Mouse (Mus musculus) heart, embryonic 15.5 days (tissue): Measurements from ENCODE around the gene Csrnp1. TPM values are rescaled to one million over a fixed set of nuclear protein-coding genes. Genes with fewer than 3 reads are reported as not detected.

Experiments
- ATAC-seq: fragments of 200-750 bp; cut with Nextera tagmentation; replicated peaks from 2 replicates; pipeline ENCODE4 v1.8.0; 2017; ENCODE audit warnings: low read depth, moderate TSS enrichment; ENCODE audit not compliant: insufficient number of reproducible peaks, insufficient read depth, low FRiP score
- H3K27ac ChIP-seq: fragments of 300-500 bp; sonication (generic); 2 replicates; pipeline ENCODE4 v1.5.1; 2015; ENCODE audit warnings: mild to moderate bottlenecking, inconsistent platforms
- H3K27me3 ChIP-seq: fragments of 300-500 bp; sonication (generic); 2 replicates; pipeline ENCODE4 v1.6.1; 2015; ENCODE audit warnings: inconsistent platforms
- H3K36me3 ChIP-seq: fragments of 300-500 bp; sonication (generic); 2 replicates; pipeline ENCODE4 v1.6.1; 2015; ENCODE audit warnings: mild to moderate bottlenecking, inconsistent platforms
- H3K4me1 ChIP-seq: fragments of 300-500 bp; sonication (generic); replicated peaks from 2 replicates; pipeline ENCODE4 v1.6.1; 2015; ENCODE audit warnings: inconsistent platforms
- H3K4me2 ChIP-seq: fragments of 300-500 bp; sonication (generic); 2 replicates; pipeline ENCODE4 v1.6.1; 2015; ENCODE audit warnings: inconsistent platforms, mild to moderate bottlenecking, moderate library complexity
- H3K4me3 ChIP-seq: fragments of 300-500 bp; sonication (generic); 2 replicates; pipeline ENCODE4 v1.5.1; 2015; ENCODE audit warnings: mild to moderate bottlenecking, inconsistent platforms
- H3K9ac ChIP-seq: fragments of 300-500 bp; sonication (generic); 2 replicates; pipeline ENCODE4 v1.6.1; 2015; ENCODE audit warnings: mild to moderate bottlenecking, inconsistent platforms
- H3K9me3 ChIP-seq: fragments of 300-500 bp; sonication (generic); replicated peaks from 2 replicates; pipeline ENCODE4 v1.6.1; 2016; ENCODE audit warnings: inconsistent platforms
- WGBS: fragments of 180-500 bp; shearing (Covaris S2); methylation state at CpG from one replicate; pipeline ENCODE4 v1.1.7; 2015; ENCODE audit warnings: mixed read lengths; 5-methylcytosine and 5-hydroxymethylcytosine counted together
- polyA plus RNA-seq: library from polyadenylated mRNA; unstranded; fragments of >200 nt; fragmentation: Nextera tagmentation; extraction: Ambion mirVana; gene quantifications from 2 replicates; pipeline ENCODE4 v1.2.1, GENCODE M21; 2015

The Csrnp1 gene
- polyA plus RNA-seq, 1 experiment from 2014 or later = 6.9 TPM

- ATAC-seq = peak; percentile 78
- Histone ChIP-seq H3K27ac (peak overlapping the region; percentile 98), H3K9ac (peak overlapping the region; percentile 88), H3K4me3 (peak overlapping the region; percentile 89), H3K4me2 (peak overlapping the region; percentile 96), H3K27me3 (no peaks in the 10 kb centered on the region), H3K36me3 (no peaks in the 10 kb centered on the region), H3K9me3 (no peaks in the 10 kb centered on the region), H3K4me1 (peaks cover 52% of the 10 kb centered on the region)
- WGBS = 2% methylated on average over 63 of the region's 79 CpGs
These were observed 598 bp downstream of the Csrnp1 start for GRCm38 (mm10) chr9:119983585-119984535.

- peak overlapping the region; percentile 88 for H3K9ac ChIP-seq
- peak overlapping the region; percentile 98 for H3K27ac ChIP-seq
- peak overlapping the region; percentile 96 for H3K4me2 ChIP-seq
- H3K27me3 ChIP-seq = no peaks in the 10 kb centered on the region
- under 1% methylated on average over 48 of the region's 48 CpGs for WGBS
- no peaks in the 10 kb centered on the region for H3K36me3 ChIP-seq
- H3K4me3 ChIP-seq = peak overlapping the region; percentile 89
- H3K9me3 ChIP-seq = no peaks in the 10 kb centered on the region
- peaks cover 60% of the 10 kb centered on the region for H3K4me1 ChIP-seq
- no peak for ATAC-seq
These were observed 1.4 kb downstream of the Csrnp1 start for GRCm38 (mm10) chr9:119982956-119983551.

- 2% methylated on average over 11 of the region's 11 CpGs for WGBS
These were observed 2.1 kb downstream of the Csrnp1 start for GRCm38 (mm10) chr9:119982241-119982811.

GRCm38 (mm10) chr9:119981183-119982179, 3.0 kb downstream of the Csrnp1 start:
- peaks cover 76% of the 10 kb centered on the region for H3K4me1 ChIP-seq
- peak; percentile 68 for ATAC-seq
- no peaks in the 10 kb centered on the region for H3K9me3 ChIP-seq
- WGBS = 1% methylated on average over 16 of the region's 16 CpGs
- peak overlapping the region; percentile 89 for H3K4me3 ChIP-seq
- peak overlapping the region; percentile 48 for H3K9ac ChIP-seq
- no peaks in the 10 kb centered on the region for H3K27me3 ChIP-seq
- peak overlapping the region; percentile 98 for H3K27ac ChIP-seq
- H3K4me2 ChIP-seq = peak overlapping the region; percentile 96
- no peaks in the 10 kb centered on the region for H3K36me3 ChIP-seq

More at GRCm38 (mm10) chr9:119982241-119982811, 2.1 kb downstream of the Csrnp1 start:
- H3K27me3 ChIP-seq = no peaks in the 10 kb centered on the region
- H3K9me3 ChIP-seq = no peaks in the 10 kb centered on the region
- peak overlapping the region; percentile 88 for H3K9ac ChIP-seq
- peak overlapping the region; percentile 96 for H3K4me2 ChIP-seq
- no peaks in the 10 kb centered on the region for H3K36me3 ChIP-seq
- H3K4me1 ChIP-seq = peaks cover 67% of the 10 kb centered on the region
- peak; percentile 18; the same call in 1 of the 2 replicates for ATAC-seq
- H3K27ac ChIP-seq = peak overlapping the region; percentile 98
- H3K4me3 ChIP-seq = peak overlapping the region; percentile 89

- Histone ChIP-seq H3K9me3 (no peaks in the 10 kb centered on the region), H3K4me2 (peak overlapping the region; percentile 96), H3K4me3 (peak overlapping the region; percentile 89), H3K36me3 (no peaks in the 10 kb centered on the region), H3K9ac (peak overlapping the region; percentile 48), H3K4me1 (peaks cover 79% of the 10 kb centered on the region), H3K27me3 (no peaks in the 10 kb centered on the region), H3K27ac (peak overlapping the region; percentile 98)
- WGBS = 1% methylated on average over 4 of the region's 4 CpGs
- no peak for ATAC-seq
These were observed 3.7 kb downstream of the Csrnp1 start for GRCm38 (mm10) chr9:119980770-119981182.

GRCm38 (mm10) chr9:119979749-119980148, 4.7 kb downstream of the Csrnp1 start:
- no peak overlapping the region for H3K4me2 ChIP-seq
- H3K27ac ChIP-seq = peak overlapping the region; percentile 98; the same call in 1 of the 2 replicates
- H3K4me1 ChIP-seq = peaks cover 79% of the 10 kb centered on the region
- no peak overlapping the region for H3K4me3 ChIP-seq
- H3K9me3 ChIP-seq = no peaks in the 10 kb centered on the region
- 56% methylated on average over 2 of the region's 2 CpGs for WGBS
- peaks cover 8% of the 10 kb centered on the region; the same call in 1 of the 2 replicates for H3K36me3 ChIP-seq
- no peaks in the 10 kb centered on the region for H3K27me3 ChIP-seq
- no peak for ATAC-seq
- H3K9ac ChIP-seq = no peak overlapping the region

GRCm38 (mm10) chr9:119978811-119979441, 5.5 kb downstream of the Csrnp1 start:
- Histone ChIP-seq H3K9ac (no peak overlapping the region), H3K4me2 (0 out of 2 replicates have a peak overlapping the region, but pooled peaks have one; percentile 35), H3K9me3 (no peaks in the 10 kb centered on the region), H3K27me3 (no peaks in the 10 kb centered on the region), H3K27ac (peak overlapping the region; percentile 37; the same call in 1 of the 2 replicates), H3K36me3 (peaks cover 17% of the 10 kb centered on the region; the same call in 1 of the 2 replicates), H3K4me1 (peaks cover 71% of the 10 kb centered on the region), H3K4me3 (no peak overlapping the region)
- whole genome bisulfite sequencing = 78% methylated on average over 6 of the region's 6 CpGs
- ATAC-seq = no peak

- no peak for ATAC-seq
- peak overlapping the region; percentile 35; the same call in 1 of the 2 replicates for H3K4me2 ChIP-seq
- H3K4me1 ChIP-seq = peaks cover 69% of the 10 kb centered on the region
- H3K9ac ChIP-seq = no peak overlapping the region
- H3K27ac ChIP-seq = peak overlapping the region; percentile 55
- 45% methylated on average over 9 of the region's 9 CpGs for WGBS
- no peaks in the 10 kb centered on the region for H3K9me3 ChIP-seq
- H3K4me3 ChIP-seq = peak overlapping the region; percentile 18; the same call in 1 of the 2 replicates
- H3K27me3 ChIP-seq = no peaks in the 10 kb centered on the region
- H3K36me3 ChIP-seq = peaks cover 23% of the 10 kb centered on the region; the same call in 1 of the 2 replicates
These were observed 6.2 kb downstream of the Csrnp1 start for GRCm38 (mm10) chr9:119978151-119978810.

GRCm38 (mm10) chr9:119977557-119978060, 6.8 kb downstream of the Csrnp1 start:
- WGBS = 6% methylated on average over 5 of the region's 5 CpGs
- H3K4me3 ChIP-seq = peak overlapping the region; percentile 18
- 0 out of 2 replicates have a peak overlapping the region, but pooled peaks have one; percentile 7 for H3K9ac ChIP-seq
- no peak for ATAC-seq
- no peaks in the 10 kb centered on the region for H3K9me3 ChIP-seq
- peak overlapping the region; percentile 55 for H3K27ac ChIP-seq
- peaks cover 64% of the 10 kb centered on the region for H3K4me1 ChIP-seq
- peak overlapping the region; percentile 35; the same call in 1 of the 2 replicates for H3K4me2 ChIP-seq
- H3K36me3 ChIP-seq = peaks cover 30% of the 10 kb centered on the region; the same call in 1 of the 2 replicates
- no peaks in the 10 kb centered on the region for H3K27me3 ChIP-seq
